Mouse (Mus musculus) c-Kit-negative CD71-positive TER-119-positive erythroid progenitor cells, embryonic 14.5 days (primary cell): Measurements from ENCODE around the gene Atp6v1fnb.

ENCODE experiments used
- DNase-seq: peaks from one replicate; pipeline ENCODE4 v3.0.0-alpha.2; 2013; ENCODE audit warnings: low read depth, low spot score

The Atp6v1fnb gene

DNA sequence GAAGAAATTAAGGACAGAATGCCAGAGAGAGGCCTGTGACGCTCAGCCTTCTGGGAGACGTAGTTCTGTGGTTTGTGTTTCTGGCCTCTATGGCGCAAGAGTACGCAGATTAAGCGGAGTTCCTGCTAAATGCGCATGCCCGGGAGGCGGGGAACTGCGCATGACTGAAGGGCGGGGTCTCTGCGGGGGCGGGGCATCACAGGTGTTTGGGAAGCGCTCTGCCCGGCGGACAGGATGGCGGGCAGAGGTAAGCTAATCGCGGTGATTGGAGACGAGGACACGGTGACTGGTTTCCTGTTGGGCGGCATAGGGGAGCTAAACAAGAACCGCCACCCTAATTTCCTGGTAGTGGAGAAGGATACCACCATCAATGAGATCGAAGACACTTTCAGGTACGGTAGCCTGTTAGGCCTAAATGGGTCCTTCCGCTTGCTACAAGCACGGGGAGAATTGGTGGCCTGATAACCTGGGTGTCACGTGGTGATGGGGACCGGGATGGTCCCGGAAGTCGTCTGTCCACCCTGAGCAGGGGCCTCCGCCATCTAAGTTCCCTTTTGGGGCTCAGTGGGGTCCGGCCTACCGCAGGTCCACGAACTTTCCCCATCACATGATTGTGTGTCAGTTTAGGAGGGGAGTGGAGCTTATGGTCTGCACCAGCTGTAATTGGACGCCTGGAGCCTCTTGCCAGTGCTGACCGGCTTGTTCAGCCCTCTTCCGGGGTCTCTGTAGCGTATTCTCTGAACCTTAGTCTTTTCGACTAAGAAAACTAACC, 3.5 kb upstream of the Atp6v1fnb start, which contains the start of gene Atp6v1f:
Gene Atp6v1f, plus strand, starts transcription at position 136 of the 772 bp plus-strand sequence.
- DNase-seq: peak; percentile 90

DNA sequence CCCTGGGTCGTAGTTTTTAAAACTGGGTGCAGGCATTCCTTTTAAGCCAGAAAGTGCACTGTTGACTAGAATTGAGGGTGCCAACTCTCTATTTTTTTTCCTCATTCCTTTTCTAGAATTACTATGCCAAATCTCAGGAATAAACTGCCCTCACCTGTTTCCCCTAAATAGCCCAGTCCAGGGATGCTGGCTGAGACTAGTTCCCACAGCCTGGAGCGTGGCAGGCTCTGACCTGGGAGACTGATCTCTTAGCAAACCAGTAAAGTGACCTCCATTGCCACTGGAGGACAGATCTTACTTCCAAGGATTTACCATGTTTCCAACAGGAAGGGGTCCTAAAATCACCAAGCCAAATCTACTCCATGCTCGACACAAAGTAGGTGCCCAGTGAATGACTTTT, 2.4 kb upstream of the Atp6v1fnb start:
- DNase-seq: no peak

DNA sequence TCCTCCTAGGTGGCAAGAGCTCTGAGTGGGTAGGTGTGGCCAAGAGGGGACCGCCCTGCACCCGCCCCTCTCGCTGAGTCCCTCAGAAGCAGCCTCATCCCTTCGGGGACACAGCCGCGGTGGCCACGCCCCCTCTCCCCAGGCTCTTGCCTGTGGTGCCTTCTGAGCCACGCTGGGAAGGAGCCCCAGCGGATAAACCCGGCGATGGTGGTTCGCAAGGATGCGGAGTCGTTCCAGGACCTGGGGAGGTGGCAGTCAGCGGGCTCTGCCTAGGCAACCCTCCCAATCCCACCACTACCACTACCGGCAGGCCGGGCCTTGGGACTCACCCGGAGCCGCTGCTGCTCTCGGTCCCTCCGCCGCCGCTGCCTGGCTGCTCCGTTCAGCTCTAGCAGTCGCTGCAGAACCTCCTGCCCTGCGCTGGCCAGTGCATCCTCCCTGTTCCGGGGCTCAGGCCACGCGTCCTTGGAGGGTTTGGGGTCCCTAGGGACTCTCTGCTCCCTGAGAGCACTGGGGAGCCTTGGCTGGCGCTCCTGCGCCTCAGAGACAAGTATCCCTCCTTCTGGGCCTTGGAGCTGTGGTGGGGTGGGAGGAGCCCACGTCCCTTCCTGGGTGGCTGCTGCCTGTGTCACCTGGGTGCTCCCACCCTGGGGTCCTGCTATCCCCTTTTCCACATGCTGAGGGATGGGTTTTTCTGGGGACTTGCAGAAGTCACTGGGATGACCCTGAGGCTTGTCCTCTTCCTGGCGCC, 2.9 kb downstream of the Atp6v1fnb start:
- peak; percentile 66 for DNase-seq

DNA sequence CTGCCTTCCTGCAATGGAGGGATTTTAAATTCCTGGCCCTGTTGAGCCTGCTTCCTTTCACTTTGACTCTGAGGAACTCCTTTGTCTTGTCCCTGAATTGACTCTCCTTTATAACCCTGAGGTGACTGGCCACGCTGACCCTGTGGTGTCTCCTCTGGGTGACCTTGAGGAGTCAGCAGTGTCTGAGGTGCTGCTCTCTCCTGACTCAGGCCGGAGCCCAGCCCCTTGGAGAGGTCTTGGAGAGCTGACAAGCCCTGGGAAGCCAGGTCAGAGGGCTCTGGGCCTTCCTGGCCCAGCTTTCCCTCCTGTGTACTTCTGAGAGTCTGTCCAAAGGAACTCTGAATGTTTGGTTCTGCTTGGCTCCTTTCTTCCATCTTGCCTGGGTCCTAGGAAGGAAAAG, 3.5 kb downstream of the Atp6v1fnb start:
- no peak for DNase-seq

DNA sequence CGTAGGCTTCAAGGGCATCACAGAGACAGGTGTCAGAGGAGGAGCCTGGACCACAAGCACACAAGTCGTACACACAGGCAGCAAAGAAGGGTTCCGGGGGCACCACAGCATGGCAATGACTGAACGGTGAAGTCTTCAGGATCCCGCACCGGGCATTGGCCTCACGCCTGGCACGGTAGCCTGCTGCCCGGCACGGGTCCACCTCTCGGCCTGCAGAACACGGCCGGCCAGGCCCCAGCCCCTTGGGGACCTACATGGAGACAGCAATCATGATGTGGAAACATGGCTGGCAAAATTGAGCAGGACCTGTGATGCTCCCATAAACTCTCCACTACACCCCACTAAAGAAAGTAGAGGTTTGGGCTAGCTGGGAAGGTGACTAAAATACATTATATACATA, 11.5 kb downstream of the Atp6v1fnb start:
- no peak for DNase-seq

DNA sequence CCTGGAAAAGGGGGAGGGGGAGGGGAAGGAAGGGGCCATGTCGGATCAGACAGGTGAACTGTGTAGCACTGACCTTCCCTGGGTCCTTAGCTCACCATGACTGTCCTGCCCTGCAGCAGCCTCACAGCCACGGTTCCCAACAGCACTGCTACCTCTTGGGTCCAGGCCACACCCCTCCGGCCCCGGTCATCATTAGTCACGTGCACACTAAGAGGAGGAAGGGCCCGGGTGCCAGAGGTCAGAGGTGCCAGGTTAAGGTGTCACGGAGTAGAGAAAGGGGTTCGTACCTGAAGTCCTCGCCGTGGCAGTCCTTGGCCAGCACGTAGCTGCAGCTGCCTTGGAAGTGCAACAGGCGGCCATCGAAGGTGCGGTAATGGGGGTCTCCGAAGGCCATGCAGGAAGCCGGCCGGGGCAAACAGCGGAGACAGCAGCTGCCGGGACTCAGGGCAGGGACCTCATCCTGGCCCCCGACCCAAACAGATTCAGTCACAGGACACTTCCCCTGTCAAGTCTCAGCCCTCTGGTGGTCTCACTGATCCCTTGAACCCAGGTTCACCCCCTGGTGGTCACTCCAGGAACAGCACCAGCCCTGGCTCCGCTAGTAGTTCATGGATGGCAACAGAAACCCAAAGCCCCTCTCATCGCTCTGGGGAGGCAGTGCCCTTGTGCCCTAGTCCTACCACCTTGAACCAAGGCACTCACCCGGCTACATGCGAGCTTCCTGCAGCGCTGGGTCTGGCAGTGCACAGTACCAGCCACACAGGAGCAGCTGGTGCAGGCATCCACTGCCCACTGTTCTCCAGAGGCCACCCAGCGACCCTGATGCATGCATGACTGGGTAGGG, 13.7 kb downstream of the Atp6v1fnb start:
- DNase-seq: peak; percentile 22

DNA sequence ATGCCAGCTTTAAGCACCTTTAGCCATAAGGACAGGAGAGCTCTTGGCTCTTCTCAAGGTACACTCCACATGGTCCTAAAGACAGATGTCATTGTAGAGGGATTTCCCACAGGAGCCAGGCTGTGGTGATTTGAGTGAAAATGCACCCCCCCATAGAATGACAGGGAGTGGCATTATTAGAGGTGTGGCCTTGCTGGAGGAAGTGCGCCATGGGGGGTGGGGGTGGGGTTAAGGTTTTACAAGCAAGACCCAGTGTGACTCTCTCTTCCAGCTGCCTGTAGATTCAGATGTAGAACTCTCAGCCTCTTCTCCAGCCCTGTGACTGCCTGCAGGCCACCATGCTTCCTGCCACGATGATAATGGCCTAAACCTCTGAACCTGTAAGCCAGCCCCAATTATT, 14.7 kb downstream of the Atp6v1fnb start:
- no peak for DNase-seq

DNA sequence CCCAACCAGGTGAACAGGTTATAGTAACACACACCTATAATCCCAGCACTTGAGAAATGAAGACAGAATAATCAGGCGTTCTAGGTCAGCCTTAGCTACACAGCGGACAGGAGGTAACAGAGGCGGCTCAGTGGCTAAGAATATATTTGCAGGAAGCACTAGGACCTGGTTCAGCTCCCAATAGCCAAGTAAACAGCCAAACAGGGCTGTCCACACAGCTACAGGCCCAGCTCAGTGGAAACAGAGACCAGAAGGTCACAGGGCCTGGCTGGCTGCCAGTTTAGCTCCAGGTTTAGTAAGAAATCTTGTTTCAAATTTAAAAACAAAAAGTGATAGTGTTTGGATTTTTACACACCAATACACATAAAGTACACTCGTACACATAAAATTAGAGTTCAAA, 22.9 kb downstream of the Atp6v1fnb start:
- DNase-seq: no peak

DNA sequence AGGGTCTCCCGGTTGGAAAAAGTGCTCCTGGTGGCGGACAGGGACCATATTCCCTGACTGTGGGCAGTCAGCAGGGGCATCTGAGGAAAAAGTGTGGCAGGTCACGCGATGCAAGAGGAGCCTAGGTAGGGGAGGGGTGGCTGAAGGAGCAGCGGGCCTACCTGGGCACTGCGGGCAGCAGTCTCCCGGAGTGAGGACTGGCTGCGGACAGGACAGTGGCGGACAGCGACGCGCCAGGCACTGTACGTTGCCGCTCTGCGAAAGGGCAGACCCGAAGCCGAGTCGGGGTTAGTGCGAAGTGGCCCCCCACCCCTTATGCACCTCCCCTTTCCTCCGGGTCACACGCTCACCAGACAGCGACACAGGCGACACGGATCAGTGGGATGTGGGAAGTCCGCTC, 25.0 kb downstream of the Atp6v1fnb start:
- no peak for DNase-seq

DNA sequence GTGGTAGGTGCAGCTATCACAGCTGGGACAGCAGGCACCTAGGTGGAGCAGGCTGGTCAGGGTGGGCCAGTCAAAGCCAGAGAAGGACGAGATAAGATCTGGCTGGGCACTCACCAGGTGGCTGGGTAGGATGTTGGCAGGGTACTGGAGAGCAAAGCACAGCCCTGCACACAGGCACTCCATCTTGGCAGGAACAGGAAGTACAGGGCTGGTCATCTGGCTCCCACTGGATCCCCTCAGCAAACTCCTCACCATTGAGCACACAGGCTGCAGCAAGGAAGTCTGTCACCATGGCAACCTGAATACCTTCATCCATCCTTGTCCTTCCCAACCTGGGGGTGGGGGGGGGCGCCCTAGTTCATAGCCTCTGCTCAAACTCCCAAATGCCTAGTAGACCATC, 26.6 kb downstream of the Atp6v1fnb start:
- DNase-seq: no peak

DNA sequence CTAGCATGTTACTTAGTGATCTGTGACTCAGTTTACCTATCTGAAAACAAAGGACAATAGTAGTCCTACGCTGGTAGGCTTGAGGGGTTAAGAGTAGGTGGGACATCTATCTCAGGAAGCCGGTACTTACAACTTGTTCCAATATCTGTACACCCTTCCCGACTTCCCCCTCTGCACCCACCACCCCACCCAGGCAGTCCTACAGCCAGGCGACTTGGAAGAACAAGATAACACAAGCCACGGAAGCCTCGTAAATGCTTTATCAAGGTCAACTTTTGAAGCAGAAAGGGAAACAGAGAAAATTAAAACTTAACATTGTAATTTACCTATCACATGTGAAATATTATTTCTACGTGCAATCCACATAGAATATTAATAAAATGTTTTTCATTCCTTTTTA, 28.9 kb downstream of the Atp6v1fnb start:
- no peak for DNase-seq

DNA sequence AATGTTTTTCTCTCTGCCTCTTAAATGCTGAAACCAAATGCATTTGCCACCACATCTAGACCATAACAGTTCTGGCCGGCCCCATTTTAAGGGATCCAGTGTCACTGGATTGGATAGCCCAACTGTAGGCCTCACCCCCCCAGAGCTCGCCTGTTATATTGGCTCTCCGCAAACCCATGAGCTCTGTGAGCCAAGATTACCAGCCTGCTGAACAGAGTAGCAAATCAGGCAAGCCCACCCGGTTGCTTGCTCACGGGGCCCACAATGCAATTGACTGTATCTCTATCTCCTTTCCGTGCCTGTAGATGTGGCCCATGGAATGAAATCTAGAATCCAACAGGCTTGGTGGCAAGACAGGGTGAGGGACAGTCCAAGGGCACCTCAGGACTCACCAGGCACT, 29.6 kb downstream of the Atp6v1fnb start:
- DNase-seq: no peak

DNA sequence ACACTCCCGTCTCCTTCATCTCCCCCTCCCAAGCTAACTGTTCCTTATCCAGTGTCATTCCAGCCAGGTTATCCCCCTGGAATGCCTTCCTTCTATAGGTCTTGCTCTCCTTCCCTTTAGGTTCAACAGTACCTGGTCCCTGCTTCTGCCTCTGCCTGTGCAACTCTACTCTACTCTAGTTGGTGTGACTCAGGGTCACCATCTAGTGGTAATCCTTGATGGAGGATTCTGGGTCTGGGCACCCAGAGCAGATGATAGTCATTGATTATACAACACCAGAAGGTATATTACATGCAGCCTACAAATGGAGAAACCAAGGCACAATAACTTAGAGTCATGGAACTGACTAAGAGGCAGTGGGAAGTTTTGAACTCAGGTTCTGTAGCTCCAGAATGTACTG, 30.4 kb downstream of the Atp6v1fnb start:
- no peak for DNase-seq

DNA sequence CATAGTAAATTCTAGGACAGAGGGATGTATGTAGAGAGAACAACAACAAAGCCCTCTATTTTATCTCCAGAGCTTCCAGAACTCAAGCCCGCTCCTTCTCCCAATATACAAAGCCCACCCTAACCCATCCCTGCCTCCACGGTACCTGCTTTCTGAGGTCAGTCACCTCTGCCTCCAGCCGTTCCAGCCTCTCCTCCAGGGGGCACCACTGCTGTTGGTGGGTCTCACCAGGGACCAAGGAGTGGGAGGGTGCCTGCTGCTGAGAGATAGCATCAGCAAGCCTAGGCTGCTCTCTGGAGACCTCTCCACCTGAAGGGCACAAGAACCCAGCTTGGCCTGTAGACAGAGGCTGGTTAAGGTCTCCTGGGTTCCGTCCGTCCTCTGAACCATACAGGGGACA, 34.3 kb downstream of the Atp6v1fnb start:
- DNase-seq: no peak

DNA sequence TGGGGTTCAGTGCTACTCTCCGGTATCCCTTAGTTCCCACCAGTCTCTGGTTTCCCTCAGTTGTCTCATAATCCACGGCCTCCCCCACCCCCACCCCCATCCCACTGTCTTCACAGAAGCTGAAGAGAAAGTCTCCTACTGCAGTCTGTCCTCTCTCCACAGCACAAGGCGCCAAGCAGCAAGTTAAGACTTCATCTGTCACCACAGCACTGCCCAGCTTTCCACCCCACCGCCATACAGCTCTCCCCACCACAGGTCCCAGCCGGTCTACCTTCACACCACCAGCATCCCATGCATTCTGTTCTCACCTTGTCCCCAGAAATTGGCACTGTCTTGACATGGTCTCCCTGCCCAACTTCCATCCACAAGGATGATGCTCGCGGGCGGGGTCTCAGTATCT, 35.6 kb downstream of the Atp6v1fnb start:
- DNase-seq: no peak

DNA sequence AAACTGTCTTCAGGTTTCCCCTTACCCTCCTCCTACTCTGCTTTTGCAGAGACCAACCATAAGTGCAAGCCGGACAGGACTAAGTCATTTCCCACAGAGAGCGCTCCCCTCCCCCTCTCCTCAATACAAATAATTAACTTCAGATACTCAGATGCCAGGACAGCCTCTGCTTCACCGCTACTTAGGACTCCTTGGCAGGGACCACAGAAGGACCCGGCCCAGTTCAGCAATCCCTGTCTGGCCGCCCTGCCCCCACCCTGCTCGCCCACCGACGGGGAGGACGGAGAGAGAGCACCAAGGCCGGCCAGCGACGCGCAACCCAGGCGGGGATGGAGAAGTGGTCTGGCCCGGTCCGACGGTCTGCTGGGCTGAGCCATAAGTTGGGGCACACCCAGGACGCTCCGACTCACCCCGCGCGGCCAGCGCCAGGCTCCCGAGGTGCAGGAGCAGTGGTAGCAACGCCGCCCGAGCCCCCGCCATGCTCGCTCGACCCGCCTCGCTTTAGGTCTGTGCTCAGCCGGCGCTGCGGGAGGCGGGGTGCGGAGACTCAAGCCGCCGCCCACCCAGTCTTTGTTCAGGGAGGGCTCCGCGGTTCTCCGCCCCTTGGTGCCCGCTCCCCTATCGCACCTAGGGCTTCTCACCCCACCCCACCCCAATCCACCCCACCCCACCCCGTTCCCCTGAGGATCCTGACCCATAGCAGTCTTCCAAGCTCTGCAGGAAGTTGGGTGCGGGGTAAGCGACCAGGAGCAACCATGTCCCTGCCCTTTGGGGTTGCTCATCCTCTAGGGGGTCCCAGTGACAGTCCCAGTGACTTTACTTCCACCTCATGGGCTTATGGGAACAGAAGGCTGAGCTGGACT, 36.4 kb downstream of the Atp6v1fnb start, which contains the start of gene Kcp:
Gene Kcp, minus strand, starts transcription at position 506 of the 863 bp plus-strand sequence.
- DNase-seq: no peak

DNA sequence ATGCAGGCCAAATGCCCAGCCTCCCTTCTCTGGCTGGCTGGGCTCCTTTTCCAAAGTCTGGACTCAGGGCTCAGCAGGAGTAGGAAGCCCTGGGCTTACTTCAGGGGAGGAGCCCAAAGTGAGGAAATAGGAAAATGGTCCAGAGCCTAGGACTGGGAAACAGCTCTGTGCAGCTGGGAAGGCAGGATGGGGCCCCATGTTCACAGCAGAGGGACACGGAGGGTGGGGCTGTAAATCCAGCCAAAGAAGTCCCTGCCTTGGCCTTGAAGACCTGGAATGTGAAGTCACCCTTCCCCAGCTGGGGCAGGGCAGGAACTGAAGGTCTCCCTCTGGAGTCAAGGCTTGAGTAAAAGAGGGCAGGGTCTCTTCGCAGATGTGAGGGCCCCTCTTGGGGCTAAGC, 37.8 kb downstream of the Atp6v1fnb start:
- no peak for DNase-seq

DNA sequence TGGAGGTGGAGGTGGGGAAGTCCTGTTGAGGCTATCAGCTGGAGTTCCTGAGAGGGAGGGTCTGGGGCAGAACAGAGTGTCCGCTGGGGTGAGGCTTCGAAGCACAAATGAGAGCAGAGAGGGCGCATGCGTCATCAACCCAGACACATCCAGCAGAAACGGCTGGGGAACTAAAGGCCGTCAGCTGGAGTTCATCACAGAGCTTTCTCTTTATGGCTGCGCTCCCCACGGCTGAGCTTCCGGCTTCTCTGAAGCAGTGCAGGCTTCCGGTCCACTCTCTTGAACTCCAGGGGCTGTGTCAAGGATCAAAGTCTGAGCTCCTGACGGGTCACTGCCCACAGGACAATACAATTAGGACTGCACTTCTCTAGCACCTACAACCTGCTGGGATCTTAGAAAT, 42.0 kb downstream of the Atp6v1fnb start:
- DNase-seq: no peak

DNA sequence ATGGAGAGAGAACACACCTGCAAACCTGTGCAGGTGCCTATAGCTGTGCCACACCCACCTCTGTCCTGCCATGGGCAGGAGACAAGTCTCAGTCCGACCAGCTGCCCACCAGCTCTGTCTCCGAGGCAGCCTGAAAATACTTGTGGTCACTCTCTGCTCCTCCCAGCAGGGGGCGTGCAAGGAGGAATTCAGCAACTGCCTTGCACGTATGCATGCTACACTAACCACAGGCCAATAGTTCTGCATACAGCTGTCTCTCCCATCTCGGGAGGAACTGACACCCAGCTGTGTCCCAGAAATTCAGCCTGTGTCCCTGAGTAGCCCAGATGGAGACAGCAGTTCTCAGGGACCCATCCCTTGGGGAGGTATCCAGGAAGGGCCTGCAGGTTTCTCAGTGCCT, 45.9 kb downstream of the Atp6v1fnb start:
- DNase-seq: peak; percentile 4

DNA sequence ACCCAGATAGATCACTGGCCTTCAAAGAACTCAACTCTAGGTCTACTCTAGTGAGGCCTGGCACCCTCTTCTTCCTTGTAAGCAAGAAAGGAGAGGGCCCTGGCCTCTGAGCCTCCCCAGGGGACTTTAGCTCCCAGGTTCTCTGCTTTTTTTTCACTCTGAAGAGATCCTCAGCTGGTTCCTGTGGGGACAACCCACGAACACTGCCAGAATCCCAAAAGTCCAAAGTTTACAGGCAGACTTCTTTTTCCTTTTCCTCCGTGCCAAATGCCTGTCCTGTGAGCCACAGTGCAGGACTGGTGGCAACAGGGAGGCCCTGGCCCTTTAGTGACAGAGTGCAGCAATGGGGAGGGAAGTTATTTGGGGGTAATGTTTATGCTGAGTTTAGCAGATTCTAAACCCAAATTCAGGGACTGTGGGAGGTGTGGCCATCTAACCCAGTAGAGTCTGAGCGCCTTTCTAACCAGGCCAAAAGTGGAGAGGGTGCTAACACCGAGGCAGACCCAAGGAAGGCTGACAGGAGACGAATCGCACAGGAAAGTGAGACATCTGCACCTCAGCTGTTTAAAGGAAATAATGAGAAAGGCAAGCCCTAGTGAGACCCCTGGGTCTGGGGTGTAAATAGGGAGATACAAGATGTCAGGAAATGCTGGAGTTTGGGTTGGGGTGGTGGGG, 51.5 kb downstream of the Atp6v1fnb start:
- no peak for DNase-seq
